Mouse (Mus musculus) cerebellum, postnatal 4 days (tissue): Measurements from ENCODE around the gene Wsb1.

Source experiments
- DNase-seq, 2 experiments: peaks; one replicate each; pipeline ENCODE4 v3.0.0; 2022; ENCODE audit warnings: low spot score in 2 of 2, mixed read lengths in 1 of 2

Wsb1 gene

GRCm38 (mm10) chr11:79217133-79217532, 37.3 kb downstream of the Wsb1 start:
- no peak for DNase-seq

GRCm38 (mm10) chr11:79215539-79215938, 38.9 kb downstream of the Wsb1 start:
- no peak for DNase-seq

GRCm38 (mm10) chr11:79214015-79214418, 40.5 kb downstream of the Wsb1 start:
- peak; percentile 94 to 97 for DNase-seq

- no peak for DNase-seq
These were observed 44.5 kb downstream of the Wsb1 start for GRCm38 (mm10) chr11:79209882-79210471.

- no peak for DNase-seq
These were observed 45.4 kb downstream of the Wsb1 start for GRCm38 (mm10) chr11:79209113-79209512.

- no peak for DNase-seq
These were observed 46.0 kb downstream of the Wsb1 start for GRCm38 (mm10) chr11:79208462-79208861.

- no peak for DNase-seq
These were observed 46.8 kb downstream of the Wsb1 start for GRCm38 (mm10) chr11:79207691-79208090.

GRCm38 (mm10) chr11:79204444-79204843, 50.0 kb downstream of the Wsb1 start:
- no peak for DNase-seq

GRCm38 (mm10) chr11:79200502-79200901, 54.0 kb downstream of the Wsb1 start:
- no peak for DNase-seq

- no peak for DNase-seq
These were observed 55.9 kb downstream of the Wsb1 start for GRCm38 (mm10) chr11:79198562-79198961.

GRCm38 (mm10) chr11:79197846-79198235, 56.6 kb downstream of the Wsb1 start:
- DNase-seq = no peak

GRCm38 (mm10) chr11:79196876-79197845, 57.3 kb downstream of the Wsb1 start:
- no peak for DNase-seq

- no peak for DNase-seq
These were observed 58.1 kb downstream of the Wsb1 start for GRCm38 (mm10) chr11:79196196-79196869.

GRCm38 (mm10) chr11:79192176-79192575, 62.3 kb downstream of the Wsb1 start:
- DNase-seq = no peak

- DNase-seq = peak in 1 of 2 experiments; percentile 18
These were observed 63.3 kb downstream of the Wsb1 start for GRCm38 (mm10) chr11:79191214-79191613.

GRCm38 (mm10) chr11:79190257-79190656, 64.2 kb downstream of the Wsb1 start:
- no peak for DNase-seq
